Mouse (Mus musculus) intestine, embryonic 15.5 days (tissue): Measurements from ENCODE around the gene Tbx4. TPM values are rescaled to one million over a fixed set of nuclear protein-coding genes. Genes with fewer than 3 reads are reported as not detected.
A peak's percentile ranks its signal among the peaks of the same experiment; 100 is the strongest.

ENCODE experiments used
- ATAC-seq: fragments of 200-750 bp; cut with Nextera tagmentation; 2 replicates; pipeline ENCODE4 v1.8.0; 2017; ENCODE audit warnings: moderate TSS enrichment, moderate library complexity
- H3K27ac ChIP-seq: fragments of 300-500 bp; sonication (generic); 2 replicates; pipeline ENCODE4 v1.5.1; 2015; ENCODE audit warnings: mild to moderate bottlenecking, inconsistent platforms
- H3K27me3 ChIP-seq: fragments of 300-500 bp; sonication (generic); replicated peaks from 2 replicates; pipeline ENCODE4 v1.6.1; 2015; ENCODE audit warnings: inconsistent platforms
- H3K36me3 ChIP-seq: fragments of 300-500 bp; sonication (generic); 2 replicates; pipeline ENCODE4 v1.6.1; 2015; ENCODE audit warnings: inconsistent platforms
- H3K4me1 ChIP-seq: fragments of 300-500 bp; sonication (generic); replicated peaks from 2 replicates; pipeline ENCODE4 v1.6.1; 2015; ENCODE audit warnings: inconsistent platforms
- H3K4me2 ChIP-seq: fragments of 300-500 bp; sonication (generic); replicated peaks from 2 replicates; pipeline ENCODE4 v1.6.1; 2015; ENCODE audit warnings: mild to moderate bottlenecking, inconsistent platforms
- H3K4me3 ChIP-seq: fragments of 300-500 bp; sonication (generic); replicated peaks from 2 replicates; pipeline ENCODE4 v1.5.1; 2015; ENCODE audit warnings: inconsistent platforms
- H3K9ac ChIP-seq: fragments of 300-500 bp; sonication (generic); 2 replicates; pipeline ENCODE4 v1.6.1; 2015; ENCODE audit warnings: inconsistent platforms
- H3K9me3 ChIP-seq: fragments of 300-500 bp; sonication (generic); 2 replicates; pipeline ENCODE4 v1.6.1; 2016; ENCODE audit warnings: inconsistent platforms
- WGBS: fragments of 180-500 bp; shearing (Covaris S2); methylation state at CpG from one replicate; pipeline ENCODE4 v1.1.7; 2015; 5-methylcytosine and 5-hydroxymethylcytosine counted together
- polyA plus RNA-seq: library from polyadenylated mRNA; unstranded; fragments of >200 nt; fragmentation: Nextera tagmentation; extraction: Ambion mirVana; gene quantifications from 2 replicates; pipeline ENCODE4 v1.2.1, GENCODE M21; 2015

Gene Tbx4
- polyA plus RNA-seq, 1 experiment from 2014 or later = 0.16 TPM

DNA sequence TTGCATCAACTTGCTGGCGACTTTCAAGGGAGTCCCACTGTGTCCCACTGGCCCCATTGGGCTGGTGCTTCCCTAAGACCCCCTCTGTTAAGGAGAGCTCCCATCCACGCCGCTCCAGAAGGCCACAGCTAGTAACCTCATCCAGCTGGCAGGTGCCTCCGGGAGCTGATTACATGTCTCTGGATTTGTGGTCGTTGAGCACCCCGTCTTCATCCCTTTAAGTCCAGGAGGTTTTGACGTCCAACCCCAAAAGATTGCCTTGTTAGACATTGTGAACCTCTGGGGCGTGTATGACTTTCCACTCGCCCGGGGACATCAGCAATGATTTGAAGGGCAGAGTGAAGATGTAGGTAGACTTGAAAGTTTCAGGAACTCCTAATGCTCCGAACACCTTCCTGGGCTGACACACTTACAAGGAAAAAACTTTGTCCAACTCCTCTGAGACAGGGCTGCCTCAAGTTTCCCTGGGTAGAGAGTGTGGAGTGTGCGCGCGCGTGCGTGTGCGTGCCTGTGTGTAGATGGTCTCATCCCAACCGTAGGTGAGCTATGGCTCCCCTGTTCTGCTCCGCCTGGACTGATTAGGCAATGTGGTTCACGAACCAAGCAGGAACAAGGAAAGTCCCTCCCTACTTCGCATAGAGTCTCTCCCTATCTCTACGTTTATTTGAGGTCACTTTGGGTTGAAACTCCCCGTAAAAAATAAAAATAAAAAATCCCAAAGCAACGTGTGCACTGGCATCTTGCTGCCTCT is 43.5 kb upstream of the Tbx4 start:
- Histone ChIP-seq H3K4me1 (peaks cover 35% of the 10 kb centered on the region), H3K9me3 (no peaks in the 10 kb centered on the region), H3K4me2 (peak overlapping the region; percentile 83), H3K27ac (no peak overlapping the region; the same call in 1 of the 2 replicates), H3K9ac (peak overlapping the region; percentile 39; the same call in 1 of the 2 replicates), H3K27me3 (peaks cover 50% of the 10 kb centered on the region), H3K36me3 (no peaks in the 10 kb centered on the region), H3K4me3 (peak overlapping the region; percentile 48)
- ATAC-seq = no peak
- WGBS = 11% methylated on average over 24 of the region's 24 CpGs

DNA sequence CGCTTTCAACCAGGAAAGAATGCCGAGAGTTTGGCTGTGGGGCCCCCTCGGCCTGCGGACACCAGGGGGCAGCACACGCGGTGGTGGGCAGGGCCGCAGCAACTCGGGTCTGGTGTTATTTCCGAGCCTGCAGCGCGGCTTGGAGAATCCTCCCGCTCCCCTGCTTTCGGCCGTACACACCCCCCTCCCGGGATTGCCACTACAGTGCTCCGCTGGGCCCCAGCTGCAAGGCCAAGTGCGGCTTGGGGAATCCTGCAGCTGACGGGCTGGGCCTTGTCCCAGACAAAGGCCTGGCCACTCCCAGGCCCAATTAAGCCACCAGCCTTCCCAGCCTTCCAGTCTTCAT is 42.9 kb upstream of the Tbx4 start:
- peak overlapping the region; percentile 83 for H3K4me2 ChIP-seq
- no peaks in the 10 kb centered on the region for H3K9me3 ChIP-seq
- no peaks in the 10 kb centered on the region for H3K36me3 ChIP-seq
- ATAC-seq = peak; percentile 48
- H3K4me3 ChIP-seq = peak overlapping the region; percentile 48
- H3K27ac ChIP-seq = peak overlapping the region; percentile 63
- peaks cover 31% of the 10 kb centered on the region for H3K4me1 ChIP-seq
- WGBS = under 1% methylated on average over 18 of the region's 18 CpGs
- H3K9ac ChIP-seq = peak overlapping the region; percentile 39
- peaks cover 45% of the 10 kb centered on the region for H3K27me3 ChIP-seq

DNA sequence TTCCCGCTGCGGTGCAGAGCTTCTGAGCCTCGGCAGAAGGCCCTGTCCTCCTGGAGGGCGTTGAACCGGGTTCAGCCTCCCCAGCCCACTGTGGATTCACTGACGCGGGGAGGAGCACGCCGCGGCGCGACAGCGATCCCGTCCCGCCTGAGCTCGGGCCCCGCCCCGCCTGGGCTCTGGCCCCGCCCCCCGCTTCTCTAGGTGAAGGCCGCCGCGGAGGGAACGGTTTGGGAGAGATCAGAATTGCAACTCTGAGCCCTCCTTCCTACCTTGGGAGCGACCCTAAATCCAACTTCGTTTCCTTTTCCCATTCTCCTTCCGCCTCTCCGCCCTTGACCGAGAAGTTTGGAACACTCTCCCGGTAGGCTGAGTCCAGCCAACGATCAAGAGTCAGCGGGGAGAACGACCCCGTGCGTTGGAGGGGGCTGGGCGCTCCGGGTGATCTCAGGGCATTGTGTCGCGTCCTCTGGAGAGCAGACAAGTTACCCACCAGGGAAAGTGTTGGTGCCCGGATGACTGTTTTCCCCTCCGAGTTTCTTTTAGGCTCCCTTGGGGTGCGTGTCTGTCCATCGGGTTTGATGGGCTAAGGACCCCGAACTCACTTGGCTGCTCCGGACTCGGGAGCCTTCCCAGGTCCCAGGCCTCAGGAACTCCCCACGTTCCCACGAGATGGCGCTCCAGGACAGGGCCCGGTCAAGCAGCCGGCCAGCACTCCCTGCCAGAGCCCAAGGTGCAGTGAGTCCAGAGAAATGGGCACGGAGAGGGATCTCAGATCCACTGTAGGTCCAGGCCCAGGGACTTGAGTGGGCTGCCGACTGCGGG is 41.9 kb upstream of the Tbx4 start:
- Histone ChIP-seq H3K4me2 (peak overlapping the region; percentile 83), H3K9me3 (no peaks in the 10 kb centered on the region), H3K4me3 (peak overlapping the region; percentile 48), H3K27me3 (peaks cover 37% of the 10 kb centered on the region), H3K9ac (peak overlapping the region; percentile 54), H3K36me3 (no peaks in the 10 kb centered on the region), H3K4me1 (peaks cover 31% of the 10 kb centered on the region), H3K27ac (peak overlapping the region; percentile 63)
- WGBS = under 1% methylated on average over 54 of the region's 54 CpGs
- ATAC-seq = peak; percentile 75

DNA sequence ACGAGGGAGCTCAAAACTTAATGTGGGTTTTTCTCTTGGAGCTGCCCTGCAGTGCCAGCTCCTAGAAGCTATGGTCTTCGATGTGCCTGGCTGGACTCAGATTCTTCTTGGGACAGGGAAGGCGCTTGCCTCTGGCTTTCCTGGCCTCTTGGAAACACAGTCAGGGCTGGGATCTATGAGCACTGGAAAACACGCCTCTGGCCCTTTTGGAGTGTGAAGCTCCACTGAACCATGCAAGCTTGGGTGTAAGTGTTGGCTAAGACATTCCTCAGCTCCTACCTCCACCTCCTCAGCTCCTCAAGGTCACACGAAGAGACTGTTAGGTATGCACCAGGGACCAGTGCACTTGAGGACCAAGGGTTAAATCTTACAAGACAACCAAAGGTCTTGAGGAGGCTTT is 41.3 kb upstream of the Tbx4 start:
- Histone ChIP-seq H3K4me3 (peak overlapping the region; percentile 48; the same call in 1 of the 2 replicates), H3K36me3 (no peaks in the 10 kb centered on the region), H3K27me3 (peaks cover 31% of the 10 kb centered on the region), H3K4me1 (peaks cover 31% of the 10 kb centered on the region), H3K9ac (no peak overlapping the region), H3K27ac (no peak overlapping the region), H3K9me3 (no peaks in the 10 kb centered on the region), H3K4me2 (peak overlapping the region; percentile 83)
- 45% methylated on average over 5 of the region's 5 CpGs for WGBS
- no peak for ATAC-seq

DNA sequence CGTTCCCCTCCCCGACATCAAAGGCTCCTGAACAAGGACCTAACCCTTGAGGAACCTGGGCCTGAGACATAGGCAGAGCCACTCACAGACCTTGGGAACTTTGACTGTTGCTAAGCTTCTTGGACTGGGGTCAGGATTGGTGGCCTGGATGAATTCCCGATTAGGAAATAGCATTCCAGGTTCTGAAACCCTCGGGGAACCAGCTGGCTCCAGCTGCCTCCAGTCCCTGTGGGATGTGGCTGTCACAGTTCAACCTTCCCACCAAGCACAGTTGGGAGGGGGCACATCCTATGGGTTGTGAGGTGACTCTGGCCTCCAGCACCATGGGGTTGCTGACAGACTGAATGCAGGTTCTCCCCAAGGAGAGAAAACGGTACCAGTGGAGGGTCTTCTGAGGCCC is 40.3 kb upstream of the Tbx4 start:
- ATAC-seq = no peak
- H3K27ac ChIP-seq = no peak overlapping the region
- no peaks in the 10 kb centered on the region for H3K9me3 ChIP-seq
- H3K36me3 ChIP-seq = no peaks in the 10 kb centered on the region
- no peak overlapping the region for H3K9ac ChIP-seq
- no peak overlapping the region for H3K4me3 ChIP-seq
- no peak overlapping the region for H3K4me2 ChIP-seq
- peaks cover 26% of the 10 kb centered on the region for H3K4me1 ChIP-seq
- 44% methylated on average over 5 of the region's 5 CpGs for WGBS
- H3K27me3 ChIP-seq = peaks cover 21% of the 10 kb centered on the region

DNA sequence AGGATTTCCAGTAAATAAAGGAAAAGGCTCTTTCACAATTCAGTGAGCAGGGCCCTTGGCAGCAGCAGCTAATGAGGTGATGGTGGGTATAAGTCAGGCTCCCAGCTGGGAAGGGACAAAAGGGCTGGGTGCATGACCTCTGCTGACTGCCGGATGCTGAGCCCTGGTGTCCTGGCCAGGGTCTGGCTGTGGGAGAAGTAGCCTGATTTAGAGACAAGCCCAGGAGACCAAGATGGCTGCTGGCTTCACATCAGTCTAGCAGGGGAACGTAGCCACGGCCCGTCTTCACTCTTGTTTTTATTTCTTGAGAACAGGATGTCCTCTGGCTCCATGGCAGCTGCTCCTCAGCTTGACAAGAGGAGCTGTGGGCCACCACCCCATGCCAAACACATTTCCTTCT is 39.7 kb upstream of the Tbx4 start:
- Histone ChIP-seq H3K4me2 (no peak overlapping the region), H3K4me1 (peaks cover 25% of the 10 kb centered on the region), H3K27ac (no peak overlapping the region)

DNA sequence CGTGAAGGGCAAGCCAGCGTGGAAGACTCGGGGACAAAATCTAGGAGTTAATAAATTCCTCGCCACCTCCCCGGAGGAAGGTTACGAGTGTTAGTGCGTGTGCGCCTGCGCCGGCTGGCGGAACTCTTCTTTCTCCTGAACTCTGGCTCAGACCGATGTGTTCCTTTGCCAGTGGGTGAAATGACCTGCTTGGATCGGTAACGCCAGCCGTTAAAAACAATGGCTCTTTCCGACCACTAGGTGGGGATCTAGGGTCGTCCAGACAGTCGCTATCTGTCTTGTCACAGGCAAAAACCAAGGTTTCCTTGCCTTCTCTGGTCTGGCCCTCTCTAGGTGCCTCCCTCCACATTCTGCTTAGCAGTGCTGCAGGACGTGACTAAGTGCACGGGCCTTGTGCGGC is 37.2 kb upstream of the Tbx4 start:
- no peak overlapping the region for H3K9ac ChIP-seq

More for the DNA sequence above, 39.7 kb upstream of the Tbx4 start:
- H3K4me3 ChIP-seq = no peak overlapping the region
- no peaks in the 10 kb centered on the region for H3K36me3 ChIP-seq
- H3K9me3 ChIP-seq = no peaks in the 10 kb centered on the region
- H3K27me3 ChIP-seq = peaks cover 17% of the 10 kb centered on the region
- H3K9ac ChIP-seq = no peak overlapping the region
- 67% methylated on average over 4 of the region's 4 CpGs for WGBS
- ATAC-seq = no peak

DNA sequence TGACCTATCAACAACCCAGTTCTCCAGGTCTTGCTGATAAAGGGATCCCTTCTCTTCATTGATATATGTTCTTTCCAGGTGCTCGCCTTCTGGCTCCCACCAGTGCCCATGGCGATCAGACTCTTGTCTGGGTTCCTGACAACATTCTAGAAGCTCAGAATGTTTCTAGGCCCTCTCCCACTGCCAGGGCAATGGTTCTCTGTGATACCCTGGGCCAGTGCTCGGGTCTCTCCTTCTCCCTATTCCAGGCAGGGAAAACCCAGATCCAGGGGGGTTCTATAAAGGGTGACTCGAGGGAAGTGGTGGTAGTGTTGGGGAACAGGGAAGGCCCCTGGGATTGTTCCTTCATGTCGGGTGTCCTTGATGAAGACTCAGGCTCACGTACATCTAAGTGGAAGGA is 36.0 kb upstream of the Tbx4 start, which contains the start of gene Gm11444:
TSS of gene Gm11444 (minus strand) at position 101 of the 400 bp plus-strand sequence.
- no peak for ATAC-seq
- peak within 1 kb of the TSS; percentile 58; the same call in 1 of the 2 replicates for H3K4me2 ChIP-seq
- 87% methylated on average over 6 of the region's 6 CpGs for WGBS
- no peaks in the 10 kb centered on the region for H3K9me3 ChIP-seq
- peaks cover 7% of the 10 kb centered on the region for H3K27me3 ChIP-seq
- H3K9ac ChIP-seq = no peak within 1 kb of the TSS
- H3K4me1 ChIP-seq = no peaks in the 10 kb centered on the region
- H3K27ac ChIP-seq = no peak within 1 kb of the TSS
- no peaks in the 10 kb centered on the region for H3K36me3 ChIP-seq
- H3K4me3 ChIP-seq = no peak within 1 kb of the TSS

More for the DNA sequence above, 37.2 kb upstream of the Tbx4 start:
- no peaks in the 10 kb centered on the region for H3K9me3 ChIP-seq
- no peak overlapping the region for H3K27ac ChIP-seq
- H3K4me2 ChIP-seq = peak overlapping the region; percentile 58
- H3K36me3 ChIP-seq = no peaks in the 10 kb centered on the region
- H3K4me3 ChIP-seq = peak overlapping the region; percentile 23
- WGBS = 2% methylated on average over 21 of the region's 21 CpGs
- ATAC-seq = peak; percentile 60
- peaks cover 1% of the 10 kb centered on the region; the same call in 1 of the 2 replicates for H3K4me1 ChIP-seq
- H3K27me3 ChIP-seq = peaks cover 7% of the 10 kb centered on the region

DNA sequence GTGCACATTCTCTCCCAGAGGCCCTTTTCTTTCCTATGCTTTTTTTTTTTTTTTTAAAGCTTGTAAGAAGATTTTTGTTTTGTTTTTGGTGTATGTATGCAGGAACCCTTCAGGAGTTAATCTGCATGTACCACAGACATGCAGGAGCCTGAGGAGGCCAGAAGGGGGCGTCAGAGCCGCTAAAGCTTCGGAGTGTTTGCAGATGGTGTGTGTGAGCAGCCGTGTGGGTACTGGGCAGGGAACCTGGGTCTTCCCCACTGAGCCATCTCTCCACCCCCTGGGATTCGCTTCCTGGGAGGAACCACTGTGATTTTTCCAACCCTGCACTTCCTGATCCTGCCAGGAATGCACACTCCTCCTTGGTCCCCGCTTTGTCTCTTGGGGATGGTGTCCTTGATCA is 35.5 kb upstream of the Tbx4 start:
- Histone ChIP-seq H3K36me3 (no peaks in the 10 kb centered on the region), H3K4me2 (no peak overlapping the region), H3K4me1 (no peaks in the 10 kb centered on the region), H3K27me3 (0 out of 2 replicates have a peak, but pooled peaks cover 3% of the 10 kb centered on the region), H3K9me3 (no peaks in the 10 kb centered on the region), H3K27ac (no peak overlapping the region), H3K4me3 (no peak overlapping the region), H3K9ac (no peak overlapping the region)
- 41% methylated on average over 6 of the region's 6 CpGs for WGBS
- no peak for ATAC-seq

DNA sequence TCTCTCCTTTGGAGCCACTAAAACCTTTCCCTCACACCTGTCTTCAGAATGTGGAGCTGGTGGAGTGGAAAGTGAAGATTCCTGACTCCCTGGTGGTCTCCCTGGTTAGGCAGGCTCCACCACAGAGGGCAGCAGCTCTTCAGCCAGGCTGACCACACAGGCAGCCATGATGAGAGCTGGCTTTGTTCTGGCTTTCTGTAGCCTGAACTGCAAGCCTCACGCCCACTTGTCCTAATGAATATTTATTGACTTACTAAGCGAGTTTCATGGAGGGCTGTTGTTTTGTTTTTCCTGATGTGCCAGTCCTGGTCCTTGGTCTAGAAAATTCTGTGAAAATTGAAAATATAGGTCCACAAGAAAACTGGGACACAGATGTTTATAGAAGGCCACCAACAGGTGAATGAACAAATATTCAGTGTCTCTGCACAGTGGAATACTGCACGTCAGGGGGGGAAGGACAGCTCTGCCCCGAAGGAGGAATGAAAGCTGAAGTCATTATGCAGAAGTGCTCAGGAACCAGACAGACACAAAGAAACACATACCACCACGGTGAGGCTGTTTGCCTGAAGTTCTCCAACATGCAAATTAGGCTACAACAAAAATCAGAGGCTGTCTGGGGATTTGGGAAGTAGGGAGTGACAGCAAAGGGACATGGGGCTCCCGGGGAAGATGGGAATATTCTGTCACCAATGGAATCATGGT is 28.1 kb upstream of the Tbx4 start:
- no peak overlapping the region for H3K4me3 ChIP-seq
- no peaks in the 10 kb centered on the region for H3K9me3 ChIP-seq
- no peak overlapping the region for H3K9ac ChIP-seq
- H3K36me3 ChIP-seq = no peaks in the 10 kb centered on the region
- H3K27ac ChIP-seq = no peak overlapping the region
- no peaks in the 10 kb centered on the region for H3K27me3 ChIP-seq
- no peaks in the 10 kb centered on the region for H3K4me1 ChIP-seq
- 41% methylated on average over 6 of the region's 6 CpGs for WGBS
- ATAC-seq = no peak
- no peak overlapping the region for H3K4me2 ChIP-seq

DNA sequence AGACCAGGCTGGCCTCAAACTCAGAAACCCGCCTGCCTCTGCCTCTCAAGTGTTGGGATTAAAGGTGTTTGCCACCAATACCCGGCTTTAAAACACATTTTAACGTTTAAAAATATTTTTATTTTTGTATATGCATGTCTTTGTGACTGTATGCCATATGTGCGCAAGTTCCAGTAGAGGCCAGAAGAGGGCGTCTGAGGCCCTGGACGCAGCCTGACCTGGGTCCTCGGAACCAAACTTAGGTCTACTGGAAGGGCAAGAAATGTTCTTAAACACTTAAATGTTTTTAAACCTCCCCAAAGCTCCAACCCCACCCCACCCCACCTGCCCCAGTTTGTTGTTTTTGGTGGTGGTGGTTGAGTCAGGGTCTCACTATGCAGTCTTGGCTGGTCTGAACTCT is 21.9 kb upstream of the Tbx4 start:
- WGBS = 45% methylated on average over 7 of the region's 7 CpGs
- ATAC-seq = no peak
- Histone ChIP-seq H3K4me1 (no peaks in the 10 kb centered on the region), H3K4me3 (no peak overlapping the region), H3K9ac (no peak overlapping the region), H3K27ac (no peak overlapping the region), H3K36me3 (no peaks in the 10 kb centered on the region), H3K4me2 (no peak overlapping the region), H3K27me3 (0 out of 2 replicates have a peak, but pooled peaks cover 3% of the 10 kb centered on the region), H3K9me3 (no peaks in the 10 kb centered on the region)
